Mouse (Mus musculus): ENCODE results near the gene Med4.

DNA sequence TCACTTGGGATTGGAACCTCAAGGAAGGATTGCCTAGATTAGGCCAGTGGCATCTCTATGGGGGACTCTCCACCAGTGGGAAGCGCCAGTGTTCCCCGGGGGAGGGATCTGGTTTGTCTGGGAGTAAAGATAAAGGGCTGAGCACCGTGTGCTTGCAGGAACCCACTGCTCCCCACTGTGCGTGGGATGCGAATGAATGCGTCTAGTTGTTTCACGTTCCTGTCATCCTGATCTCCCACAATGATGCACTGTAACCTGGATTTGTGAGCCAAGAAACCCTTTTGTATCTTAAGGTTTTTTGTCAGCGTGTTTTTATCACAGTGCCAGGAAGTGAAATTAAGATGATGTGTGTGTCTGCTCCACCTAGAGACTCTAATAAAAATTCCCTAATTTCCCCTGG is 40.9 kb downstream of the Med4 start:
- TF ChIP-seq POLR2A (IDR thresholded peaks at IDR 0.05; ENCODE audit: borderline replicate concordance, control insufficient read depth, low read depth, low read length), result no peak
- no peak for TF ChIP-seq CTCF (IDR thresholded peaks at IDR 0.05; ENCODE audit: control insufficient read depth, insufficient read depth, low read length)
